In the genomic region with DNA sequence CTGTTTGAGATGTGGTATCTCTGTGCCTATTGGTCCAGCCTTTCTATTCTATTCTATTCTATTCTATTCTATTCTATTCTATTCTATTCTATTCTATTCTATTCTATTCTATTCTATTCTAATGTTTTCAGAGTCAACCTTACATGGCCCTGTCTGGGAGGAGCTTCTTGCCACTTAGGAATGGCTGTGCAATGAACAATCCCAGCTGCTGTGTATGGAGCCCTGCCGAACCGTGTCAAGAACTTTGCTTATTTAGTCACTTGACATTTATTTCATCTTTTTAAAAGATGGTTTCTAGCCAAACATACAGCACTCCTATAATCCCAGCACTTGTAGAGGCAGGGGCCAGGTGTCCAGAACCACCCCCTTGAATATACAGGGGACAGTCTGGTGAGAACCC, we compare ENCODE assay signal across 18 mouse cellular contexts. TPM values are rescaled to one million over a fixed set of nuclear protein-coding genes. Genes with fewer than 3 reads are reported as not detected.
"Had no signal": no experiment of that assay in that cellular context is flagged by ENCODE, and none has a peak within 500 bp of the region (broad histone marks: within the 10 kb centered on the region; RNA-seq: fewer than 3 reads in every experiment).

No protein-coding gene starts in this region.

- H3K36me3 ChIP-seq: limb, embryonic 12.5 days; liver, embryonic 13.5 days; midbrain, embryonic 13.5 days had no signal

- ATAC-seq: midbrain, embryonic 13.5 days had no signal

- H3K9ac ChIP-seq: hindbrain, embryonic 14.5 days; limb, embryonic 12.5 days; liver, embryonic 13.5 days; midbrain, embryonic 13.5 days had no signal

- H3K4me2 ChIP-seq: hindbrain, embryonic 14.5 days; limb, embryonic 12.5 days; liver, embryonic 13.5 days; midbrain, embryonic 13.5 days had no signal

- DNase-seq: kidney, adult 8-10 months; kidney, postnatal 36 days; liver; liver, embryonic 13.5 days; right cerebral cortex, postnatal 14 days; thymus, postnatal 36 days had no signal

- H3K4me1 ChIP-seq: midbrain, embryonic 13.5 days had no signal

- H3K9me3 ChIP-seq: limb, embryonic 12.5 days; liver, embryonic 13.5 days; midbrain, embryonic 13.5 days had no signal

- H3K4me3 ChIP-seq: layer of hippocampus, adult 2 months; limb, embryonic 12.5 days; liver, embryonic 13.5 days; midbrain, embryonic 13.5 days had no signal

- H3K27ac ChIP-seq: hindbrain, embryonic 14.5 days; layer of hippocampus, adult 2 months; limb, embryonic 12.5 days; liver, embryonic 13.5 days; midbrain, embryonic 13.5 days had no signal

RNA-seq across cellular contexts. Expression of gene Tnp2, which starts 24.1 kb away (rescaled TPM):
- total RNA-seq: layer of hippocampus, adult 2 months; layer of hippocampus, postnatal 10 days; left cerebral cortex, postnatal 36 days; megakaryocyte progenitor cell, adult 5-6 weeks; midbrain, postnatal 0 days had no signal
- polyA plus RNA-seq: hindbrain, embryonic 14.5 days; limb, embryonic 12.5 days; liver, embryonic 13.5 days; midbrain, embryonic 13.5 days; midbrain, postnatal 0 days; neural tube, embryonic 14.5 days; stomach, embryonic 16.5 days had no signal

RNA-seq across cellular contexts. Expression of gene Prm3, which starts 26.4 kb away (rescaled TPM):
- total RNA-seq: layer of hippocampus, adult 2 months; layer of hippocampus, postnatal 10 days; left cerebral cortex, postnatal 36 days; megakaryocyte progenitor cell, adult 5-6 weeks; midbrain, postnatal 0 days had no signal
- polyA plus RNA-seq: hindbrain, embryonic 14.5 days; limb, embryonic 12.5 days; liver, embryonic 13.5 days; midbrain, embryonic 13.5 days; midbrain, postnatal 0 days; neural tube, embryonic 14.5 days; spleen, adult 2 months; stomach, embryonic 16.5 days; thymus, postnatal 0 days had no signal

RNA-seq across cellular contexts. Expression of gene Prm2, which starts 31.6 kb away (rescaled TPM):
- total RNA-seq: layer of hippocampus, adult 2 months; layer of hippocampus, postnatal 10 days; left cerebral cortex, postnatal 36 days; megakaryocyte progenitor cell, adult 5-6 weeks; midbrain, postnatal 0 days had no signal
- polyA plus RNA-seq: hindbrain, embryonic 14.5 days; limb, embryonic 12.5 days; liver, embryonic 13.5 days; midbrain, embryonic 13.5 days; midbrain, postnatal 0 days; neural tube, embryonic 14.5 days; spleen, adult 2 months; stomach, embryonic 16.5 days; thymus, postnatal 0 days had no signal

RNA-seq across cellular contexts. Expression of gene Prm1, which starts 41.3 kb away (rescaled TPM):
- total RNA-seq: layer of hippocampus, adult 2 months; layer of hippocampus, postnatal 10 days; left cerebral cortex, postnatal 36 days; megakaryocyte progenitor cell, adult 5-6 weeks; midbrain, postnatal 0 days had no signal
- polyA plus RNA-seq: liver, embryonic 13.5 days; midbrain, embryonic 13.5 days; midbrain, postnatal 0 days; neural tube, embryonic 14.5 days; stomach, embryonic 16.5 days had no signal
